Mouse (Mus musculus) spleen, embryonic (tissue): ENCODE measurements at regions not wholly inside any gene's neighbourhood (a gene's known extent, or its start where the extent isn't known, plus 50 kb on each side); places are given as distances from the start of the nearest gene placed in this dataset.

Experiments used
- CTCF ChIA-PET: fragments of 350-600 bp; sonication (Branson Sonifier 250); formaldehyde crosslinking; loops from one replicate; lab custom pipeline; 2022; lab: Charles Lee

GRCm38 (mm10) chr7:115170439-115170838 lies 426.9 kb downstream of the Insc start:
- CTCF ChIA-PET = no interaction called here

GRCm38 (mm10) chr7:115192482-115192881 lies 449.0 kb downstream of the Insc start:
- CTCF ChIA-PET = no interaction called here

GRCm38 (mm10) chr7:115192992-115193761 lies 449.7 kb downstream of the Insc start:
- CTCF ChIA-PET = no interaction called here

GRCm38 (mm10) chr7:115204916-115205315 lies 461.4 kb downstream of the Insc start:
- CTCF ChIA-PET = no interaction called here

- CTCF ChIA-PET = no interaction called here
These were observed 463.1 kb downstream of the Insc start for GRCm38 (mm10) chr7:115206479-115207134.

GRCm38 (mm10) chr7:115208781-115209180 lies 465.3 kb downstream of the Insc start:
- CTCF ChIA-PET = no interaction called here

GRCm38 (mm10) chr7:115210012-115210411 lies 466.5 kb downstream of the Insc start:
- CTCF ChIA-PET = no interaction called here

- CTCF ChIA-PET = no interaction called here
These were observed 473.3 kb downstream of the Insc start for GRCm38 (mm10) chr7:115216838-115217237.

- CTCF ChIA-PET = no interaction called here
These were observed 473.8 kb downstream of the Insc start for GRCm38 (mm10) chr7:115217255-115217654.

- CTCF ChIA-PET = no interaction called here
These were observed 474.2 kb downstream of the Insc start for GRCm38 (mm10) chr7:115217712-115218111.

- CTCF ChIA-PET = no interaction called here
These were observed 475.2 kb downstream of the Insc start for GRCm38 (mm10) chr7:115218596-115219180.

- CTCF ChIA-PET = interaction anchor here (0.7 kb wide), 1 partner anchor 13 kb away, joined by 4 read pairs; no protein-coding TSS in a partner anchor
These were observed 479.1 kb downstream of the Insc start for GRCm38 (mm10) chr7:115222642-115223041.

GRCm38 (mm10) chr7:115230525-115230924 lies 487.0 kb downstream of the Insc start:
- CTCF ChIA-PET = no interaction called here

- CTCF ChIA-PET = no interaction called here
These were observed 490.4 kb downstream of the Insc start for GRCm38 (mm10) chr7:115233850-115234436.

GRCm38 (mm10) chr7:115237131-115237530 lies 493.6 kb downstream of the Insc start:
- CTCF ChIA-PET = no interaction called here

- CTCF ChIA-PET = no interaction called here
These were observed 508.3 kb downstream of the Insc start for GRCm38 (mm10) chr7:115251591-115252369.

GRCm38 (mm10) chr7:115252370-115252750 lies 508.9 kb downstream of the Insc start:
- CTCF ChIA-PET = no interaction called here

- CTCF ChIA-PET = no interaction called here
These were observed 515.1 kb downstream of the Insc start for GRCm38 (mm10) chr7:115258626-115259025.

GRCm38 (mm10) chr7:115263082-115263481 lies 519.6 kb downstream of the Insc start:
- CTCF ChIA-PET = no interaction called here

- CTCF ChIA-PET = no interaction called here
These were observed 522.6 kb downstream of the Insc start for GRCm38 (mm10) chr7:115266141-115266540.

- CTCF ChIA-PET = no interaction called here
These were observed 527.3 kb downstream of the Insc start for GRCm38 (mm10) chr7:115270803-115271202.

GRCm38 (mm10) chr7:115274836-115275235 lies 531.3 kb downstream of the Insc start:
- CTCF ChIA-PET = no interaction called here
